Mouse (Mus musculus) lung, adult 2 months (tissue): Measurements from ENCODE around the gene Zic5.

ENCODE experiments used
- CTCF ChIP-seq: fragments of 200-500 bp; IDR thresholded peaks from 2 replicates; pipeline ENCODE4 v1.5.1; 2011; ENCODE audit warnings: mild to moderate bottlenecking, low read length, control low read depth; ENCODE audit not compliant: insufficient read depth
- POLR2A ChIP-seq: fragments of 200-500 bp; IDR thresholded peaks from 2 replicates; pipeline ENCODE4 v1.6.1; 2011; ENCODE audit warnings: low read depth, mild to moderate bottlenecking, control low read depth, low read length, borderline replicate concordance; ENCODE audit errors: extremely low read depth

DNA sequence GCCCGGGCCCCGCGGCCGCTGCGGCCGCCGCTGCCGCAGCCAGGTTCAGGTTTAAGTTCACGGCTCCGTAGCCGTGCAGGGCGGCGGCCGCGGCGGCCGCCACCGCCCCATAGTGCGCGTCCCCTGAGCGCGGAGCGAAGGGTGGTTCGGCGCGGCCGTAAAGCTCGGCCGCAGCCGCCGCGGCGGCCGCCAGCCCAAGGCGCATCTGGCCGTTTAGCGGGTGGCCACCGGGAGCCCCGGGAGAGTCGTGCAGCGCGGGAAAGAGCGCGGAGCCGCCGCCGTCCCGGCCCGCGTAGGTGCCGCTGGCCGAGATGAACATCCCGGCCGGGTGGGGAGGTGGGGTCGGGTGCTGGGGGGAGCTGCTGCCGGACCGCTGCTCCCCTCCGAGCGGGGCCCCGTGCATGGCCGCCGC lies 1.1 kb downstream of the Zic5 start:
- TF ChIP-seq CTCF (no peak), POLR2A (no peak)
